Mouse (Mus musculus) thymus, postnatal 10 days (tissue): ENCODE data around the gene Gm14435.
"Not testable (repeated sequence)": the region's sequence is repeated elsewhere in the genome, so short reads cannot be mapped to it uniquely, and the experiment has no call there.

Experiments used
- DNase-seq, 2 experiments: peaks; one replicate each; pipeline ENCODE4 v3.0.0; 2021; ENCODE audit warnings: low spot score in 2 of 2

The Gm14435 gene

DNA sequence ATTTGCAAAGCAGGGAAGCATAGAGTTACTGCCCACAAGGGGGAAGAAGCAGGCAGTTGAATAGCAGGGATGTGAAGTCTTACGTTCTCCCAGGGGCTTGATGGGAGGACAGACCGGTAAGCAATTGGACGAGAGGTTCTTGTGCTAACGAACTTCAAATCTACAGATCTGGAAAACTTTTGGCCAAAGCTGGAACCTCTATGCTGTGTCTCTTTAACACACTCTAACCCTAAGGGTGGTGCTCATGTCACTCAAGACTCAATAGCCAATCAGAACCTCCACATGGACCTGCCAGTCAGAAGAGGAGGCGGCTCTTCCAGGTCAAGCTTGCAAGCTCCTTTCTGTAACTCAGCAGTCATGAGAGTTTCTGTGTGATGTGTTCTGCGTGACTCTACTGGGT, at the start of gene Gm14435:
Gene Gm14435, plus strand, starts transcription at position 301 of the 400 bp plus-strand sequence.
- DNase-seq = not testable (repeated sequence)
